Mouse (Mus musculus): ENCODE measurements around the gene Spata19. TPM values are rescaled to one million over a fixed set of nuclear protein-coding genes. Genes with fewer than 3 reads are reported as not detected.

Gene Spata19
- not detected in 2 replicates for polyA plus RNA-seq (2015; fragmentation: Nextera tagmentation; extraction: Ambion mirVana)

GRCm38 (mm10) chr9:27396500-27396899 lies at the start of gene Spata19:
Gene Spata19 (plus strand): TSS chr9:27396800.
- no peaks in the 10 kb centered on the region for H3K36me3 ChIP-seq
- H3K4me1 ChIP-seq: no peaks in the 10 kb centered on the region
- H3K27ac ChIP-seq (replicated peaks): no peak within 1 kb of the TSS
- H3K27me3 ChIP-seq: no peaks in the 10 kb centered on the region
- no peak for ATAC-seq (replicated peaks)
- H3K4me3 ChIP-seq: no peak within 1 kb of the TSS
- H3K9ac ChIP-seq (replicated peaks): no peak within 1 kb of the TSS
- H3K9me3 ChIP-seq: no peaks in the 10 kb centered on the region
- H3K4me2 ChIP-seq (replicated peaks): no peak within 1 kb of the TSS
- 76% methylated on average over 3 of the region's 3 CpGs for WGBS

- Histone ChIP-seq H3K4me2 (replicated peaks) (no peak overlapping the region), H3K9me3 (no peaks in the 10 kb centered on the region), H3K4me1 (0 out of 2 replicates have a peak, but pooled peaks cover 3% of the 10 kb centered on the region), H3K9ac (replicated peaks) (no peak overlapping the region), H3K36me3 (no peaks in the 10 kb centered on the region), H3K27ac (replicated peaks) (0 out of 2 replicates have a peak overlapping the region, but pooled peaks have one; percentile 5), H3K4me3 (no peak overlapping the region), H3K27me3 (no peaks in the 10 kb centered on the region)
- no peak for ATAC-seq (replicated peaks)
- 85% methylated on average over 7 of the region's 7 CpGs for WGBS
Measured at GRCm38 (mm10) chr9:27353082-27353481, 43.5 kb upstream of the Spata19 start.

GRCm38 (mm10) chr9:27357893-27358292 lies 38.7 kb upstream of the Spata19 start:
- Histone ChIP-seq H3K4me1 (0 out of 2 replicates have a peak, but pooled peaks cover 3% of the 10 kb centered on the region), H3K9me3 (no peaks in the 10 kb centered on the region), H3K27me3 (no peaks in the 10 kb centered on the region), H3K27ac (replicated peaks) (no peak overlapping the region), H3K4me3 (no peak overlapping the region), H3K36me3 (no peaks in the 10 kb centered on the region), H3K4me2 (replicated peaks) (no peak overlapping the region), H3K9ac (replicated peaks) (no peak overlapping the region)
- 93% methylated on average over 6 of the region's 6 CpGs for WGBS
- ATAC-seq (replicated peaks): no peak

- H3K4me1 ChIP-seq: no peaks in the 10 kb centered on the region
- H3K27me3 ChIP-seq: no peaks in the 10 kb centered on the region
- H3K36me3 ChIP-seq: no peaks in the 10 kb centered on the region
- H3K4me3 ChIP-seq: no peak overlapping the region
- no peak overlapping the region for H3K9ac ChIP-seq (replicated peaks)
- no peaks in the 10 kb centered on the region for H3K9me3 ChIP-seq
- no peak overlapping the region for H3K4me2 ChIP-seq (replicated peaks)
- ATAC-seq (replicated peaks): no peak
- WGBS: 67% methylated on average over 2 of the region's 2 CpGs
- H3K27ac ChIP-seq (replicated peaks): no peak overlapping the region
Measured at GRCm38 (mm10) chr9:27367231-27367630, 29.4 kb upstream of the Spata19 start.

GRCm38 (mm10) chr9:27369108-27369507 lies 27.5 kb upstream of the Spata19 start:
- no peak overlapping the region for H3K9ac ChIP-seq (replicated peaks)
- ATAC-seq (replicated peaks): no peak
- no peak overlapping the region for H3K27ac ChIP-seq (replicated peaks)
- H3K4me3 ChIP-seq: no peak overlapping the region
- H3K9me3 ChIP-seq: no peaks in the 10 kb centered on the region
- H3K27me3 ChIP-seq: no peaks in the 10 kb centered on the region
- no peaks in the 10 kb centered on the region for H3K36me3 ChIP-seq
- H3K4me1 ChIP-seq: no peaks in the 10 kb centered on the region
- H3K4me2 ChIP-seq (replicated peaks): no peak overlapping the region
- 56% methylated on average over 2 of the region's 2 CpGs for WGBS

GRCm38 (mm10) chr9:27375746-27376145 lies 20.9 kb upstream of the Spata19 start:
- ATAC-seq (replicated peaks): no peak
- Histone ChIP-seq H3K36me3 (no peaks in the 10 kb centered on the region), H3K27me3 (no peaks in the 10 kb centered on the region), H3K9ac (replicated peaks) (no peak overlapping the region), H3K9me3 (no peaks in the 10 kb centered on the region), H3K4me1 (no peaks in the 10 kb centered on the region), H3K4me3 (no peak overlapping the region), H3K4me2 (replicated peaks) (no peak overlapping the region), H3K27ac (replicated peaks) (no peak overlapping the region)
- WGBS: 80% methylated on average over 1 of the region's 1 CpGs

- no peak for ATAC-seq (replicated peaks)
- no peaks in the 10 kb centered on the region for H3K4me1 ChIP-seq
- WGBS: 90% methylated on average over 3 of the region's 3 CpGs
- H3K4me2 ChIP-seq (replicated peaks): no peak overlapping the region
- H3K36me3 ChIP-seq: no peaks in the 10 kb centered on the region
- no peaks in the 10 kb centered on the region for H3K27me3 ChIP-seq
- no peak overlapping the region for H3K27ac ChIP-seq (replicated peaks)
- H3K9me3 ChIP-seq: no peaks in the 10 kb centered on the region
- H3K4me3 ChIP-seq: no peak overlapping the region
- H3K9ac ChIP-seq (replicated peaks): no peak overlapping the region
Measured at GRCm38 (mm10) chr9:27386951-27387350, 9.6 kb upstream of the Spata19 start.

GRCm38 (mm10) chr9:27401169-27401568 lies 4.6 kb downstream of the Spata19 start:
- H3K9me3 ChIP-seq: no peaks in the 10 kb centered on the region
- ATAC-seq (replicated peaks): no peak
- H3K4me1 ChIP-seq: no peaks in the 10 kb centered on the region
- H3K27me3 ChIP-seq: no peaks in the 10 kb centered on the region
- 80% methylated on average over 4 of the region's 4 CpGs for WGBS
- H3K27ac ChIP-seq (replicated peaks): no peak overlapping the region
- H3K36me3 ChIP-seq: no peaks in the 10 kb centered on the region
- H3K9ac ChIP-seq (replicated peaks): no peak overlapping the region
- no peak overlapping the region for H3K4me2 ChIP-seq (replicated peaks)
- no peak overlapping the region for H3K4me3 ChIP-seq

- Histone ChIP-seq H3K4me2 (replicated peaks) (no peak overlapping the region), H3K4me3 (no peak overlapping the region), H3K4me1 (peaks cover 6% of the 10 kb centered on the region), H3K27ac (replicated peaks) (no peak overlapping the region), H3K36me3 (no peaks in the 10 kb centered on the region), H3K9me3 (no peaks in the 10 kb centered on the region), H3K9ac (replicated peaks) (no peak overlapping the region), H3K27me3 (no peaks in the 10 kb centered on the region)
- ATAC-seq (replicated peaks): peak; percentile 75
Measured at GRCm38 (mm10) chr9:27409733-27410132, 13.1 kb downstream of the Spata19 start.

GRCm38 (mm10) chr9:27414058-27414460 lies 17.5 kb downstream of the Spata19 start:
- 2% methylated on average over 11 of the region's 11 CpGs for WGBS

GRCm38 (mm10) chr9:27424511-27424910 lies 27.9 kb downstream of the Spata19 start:
- ATAC-seq (replicated peaks): no peak
- WGBS: 74% methylated on average over 4 of the region's 4 CpGs
- no peaks in the 10 kb centered on the region for H3K4me1 ChIP-seq

More at GRCm38 (mm10) chr9:27414058-27414460, 17.5 kb downstream of the Spata19 start:
- Histone ChIP-seq H3K9ac (replicated peaks) (no peak overlapping the region), H3K9me3 (no peaks in the 10 kb centered on the region), H3K4me1 (peaks cover 6% of the 10 kb centered on the region), H3K4me3 (peak overlapping the region; percentile 18; the same call in 1 of the 2 replicates), H3K27ac (replicated peaks) (no peak overlapping the region), H3K27me3 (no peaks in the 10 kb centered on the region), H3K4me2 (replicated peaks) (peak overlapping the region; percentile 36), H3K36me3 (no peaks in the 10 kb centered on the region)
- ATAC-seq (replicated peaks): peak; percentile 77

GRCm38 (mm10) chr9:27428552-27428951 lies 32.0 kb downstream of the Spata19 start:
- no peaks in the 10 kb centered on the region for H3K27me3 ChIP-seq
- no peak overlapping the region for H3K4me2 ChIP-seq (replicated peaks)
- 51% methylated on average over 4 of the region's 4 CpGs for WGBS
- no peaks in the 10 kb centered on the region for H3K9me3 ChIP-seq
- H3K4me3 ChIP-seq: no peak overlapping the region
- H3K27ac ChIP-seq (replicated peaks): no peak overlapping the region
- no peak for ATAC-seq (replicated peaks)
- H3K36me3 ChIP-seq: no peaks in the 10 kb centered on the region
- no peak overlapping the region for H3K9ac ChIP-seq (replicated peaks)
- H3K4me1 ChIP-seq: no peaks in the 10 kb centered on the region

More at GRCm38 (mm10) chr9:27424511-27424910, 27.9 kb downstream of the Spata19 start:
- no peak overlapping the region for H3K27ac ChIP-seq (replicated peaks)
- no peak overlapping the region for H3K9ac ChIP-seq (replicated peaks)
- H3K4me2 ChIP-seq (replicated peaks): no peak overlapping the region
- H3K9me3 ChIP-seq: no peaks in the 10 kb centered on the region
- no peak overlapping the region for H3K4me3 ChIP-seq
- no peaks in the 10 kb centered on the region for H3K36me3 ChIP-seq
- H3K27me3 ChIP-seq: no peaks in the 10 kb centered on the region

GRCm38 (mm10) chr9:27433301-27433700 lies 36.7 kb downstream of the Spata19 start:
- H3K4me3 ChIP-seq: no peak overlapping the region
- H3K4me1 ChIP-seq: peaks cover 21% of the 10 kb centered on the region
- ATAC-seq (replicated peaks): no peak
- no peaks in the 10 kb centered on the region for H3K27me3 ChIP-seq
- no peak overlapping the region for H3K27ac ChIP-seq (replicated peaks)
- H3K9ac ChIP-seq (replicated peaks): no peak overlapping the region
- no peak overlapping the region for H3K4me2 ChIP-seq (replicated peaks)
- 83% methylated on average over 7 of the region's 7 CpGs for WGBS
- H3K9me3 ChIP-seq: no peaks in the 10 kb centered on the region
- no peaks in the 10 kb centered on the region for H3K36me3 ChIP-seq

All from forebrain, embryonic 15.5 days (tissue).